Mouse (Mus musculus) heart, embryonic 12.5 days (tissue): Measurements from ENCODE around the gene Caml. TPM values are rescaled to one million over a fixed set of nuclear protein-coding genes. Genes with fewer than 3 reads are reported as not detected.
"Not testable (repeated sequence)": the region's sequence is repeated elsewhere in the genome, so short reads cannot be mapped to it uniquely, and the experiment has no call there.

Experiments
- ATAC-seq: fragments of 200-750 bp; cut with Nextera tagmentation; 2 replicates; pipeline ENCODE4 v1.8.0; 2017; ENCODE audit warnings: moderate TSS enrichment, moderate library complexity; ENCODE audit not compliant: insufficient number of reproducible peaks, low FRiP score
- H3K27ac ChIP-seq: fragments of 300-500 bp; sonication (generic); 2 replicates; pipeline ENCODE4 v1.5.1; 2016; ENCODE audit warnings: mild to moderate bottlenecking, moderate library complexity; ENCODE audit not compliant: poor library complexity, severe bottlenecking
- H3K27me3 ChIP-seq: fragments of 300-500 bp; sonication (generic); replicated peaks from 2 replicates; pipeline ENCODE4 v1.6.1; 2016; ENCODE audit warnings: mild to moderate bottlenecking, moderate library complexity
- H3K36me3 ChIP-seq: fragments of 300-500 bp; sonication (generic); 2 replicates; pipeline ENCODE4 v1.6.1; 2016; ENCODE audit warnings: mild to moderate bottlenecking, moderate library complexity
- H3K4me1 ChIP-seq: fragments of 300-500 bp; sonication (generic); replicated peaks from 2 replicates; pipeline ENCODE4 v1.6.1; 2016; ENCODE audit warnings: mild to moderate bottlenecking
- H3K4me2 ChIP-seq: fragments of 300-500 bp; sonication (generic); 2 replicates; pipeline ENCODE4 v1.6.1; 2016; ENCODE audit warnings: mild to moderate bottlenecking, moderate library complexity
- H3K4me3 ChIP-seq: fragments of 300-500 bp; sonication (generic); 2 replicates; pipeline ENCODE4 v1.5.1; 2016; ENCODE audit warnings: mild to moderate bottlenecking
- H3K9ac ChIP-seq: fragments of 300-500 bp; sonication (generic); 2 replicates; pipeline ENCODE4 v1.6.1; 2016; ENCODE audit warnings: mild to moderate bottlenecking, moderate library complexity
- H3K9me3 ChIP-seq: fragments of 300-500 bp; sonication (generic); replicated peaks from 2 replicates; pipeline ENCODE4 v1.6.1; 2016; ENCODE audit warnings: mild to moderate bottlenecking, moderate library complexity
- WGBS: fragments of 180-500 bp; shearing (Covaris S2); methylation state at CpG from one replicate; pipeline ENCODE4 v1.1.7; 2016; 5-methylcytosine and 5-hydroxymethylcytosine counted together
- polyA plus RNA-seq: library from polyadenylated mRNA; unstranded; fragments of >200 nt; fragmentation: Nextera tagmentation; extraction: Ambion mirVana; gene quantifications from 2 replicates; pipeline ENCODE4 v1.2.1, GENCODE M21; 2016

Gene Caml
- 34.7 and 35.8 TPM in 2 replicates for polyA plus RNA-seq

- H3K27ac ChIP-seq = peak within 1 kb of the TSS; percentile 75
- H3K4me2 ChIP-seq = peak within 1 kb of the TSS; percentile 95
- no peaks in the 10 kb centered on the region for H3K9me3 ChIP-seq
- no peaks in the 10 kb centered on the region for H3K27me3 ChIP-seq
- WGBS = under 1% methylated on average over 59 of the region's 59 CpGs
- H3K4me1 ChIP-seq = peaks cover 14% of the 10 kb centered on the region
- ATAC-seq = peak; percentile 97
- H3K9ac ChIP-seq = peak within 1 kb of the TSS; percentile 80
- H3K36me3 ChIP-seq = peaks cover 24% of the 10 kb centered on the region
- H3K4me3 ChIP-seq = peak within 1 kb of the TSS; percentile 83
Observed at GRCm38 (mm10) chr13:55622649-55623541, at the start of gene Caml. Gene Caml (plus strand): TSS chr13:55623005.

- Histone ChIP-seq H3K4me2 (no peak within 1 kb of the TSS), H3K9ac (no peak within 1 kb of the TSS), H3K4me1 (peaks cover 17% of the 10 kb centered on the region), H3K27me3 (no peaks in the 10 kb centered on the region), H3K9me3 (peaks cover 2% of the 10 kb centered on the region; the same call in 1 of the 2 replicates), H3K27ac (no peak within 1 kb of the TSS), H3K36me3 (peaks cover 1% of the 10 kb centered on the region), H3K4me3 (no peak within 1 kb of the TSS)
- no peak for ATAC-seq
- 94% methylated on average over 2 of the region's 2 CpGs for WGBS
Observed at GRCm38 (mm10) chr13:55573432-55573831, 49.4 kb upstream of the Caml start, which contains the start of gene Tmed9. Gene Tmed9 (plus strand): TSS chr13:55573732.

- 67% methylated on average over 5 of the region's 5 CpGs for WGBS
- no peak overlapping the region for H3K4me3 ChIP-seq
Observed at GRCm38 (mm10) chr13:55574321-55574720, 48.5 kb upstream of the Caml start.

GRCm38 (mm10) chr13:55575932-55576331 lies 46.9 kb upstream of the Caml start:
- 46% methylated on average over 5 of the region's 5 CpGs for whole genome bisulfite sequencing
- no peak for ATAC-seq
- H3K27me3 ChIP-seq = no peaks in the 10 kb centered on the region

More at GRCm38 (mm10) chr13:55574321-55574720, 48.5 kb upstream of the Caml start:
- no peak overlapping the region for H3K9ac ChIP-seq
- H3K4me2 ChIP-seq = no peak overlapping the region
- peaks cover 2% of the 10 kb centered on the region for H3K9me3 ChIP-seq
- no peaks in the 10 kb centered on the region for H3K27me3 ChIP-seq
- H3K4me1 ChIP-seq = peaks cover 13% of the 10 kb centered on the region
- H3K36me3 ChIP-seq = no peaks in the 10 kb centered on the region
- no peak overlapping the region for H3K27ac ChIP-seq
- ATAC-seq = no peak

GRCm38 (mm10) chr13:55576872-55577271 lies 45.9 kb upstream of the Caml start:
- not testable (repeated sequence) for H3K4me1 ChIP-seq, H3K9ac ChIP-seq, H3K36me3 ChIP-seq, H3K4me3 ChIP-seq, H3K27me3 ChIP-seq, H3K4me2 ChIP-seq, ATAC-seq, H3K9me3 ChIP-seq, H3K27ac ChIP-seq
- WGBS = 73% methylated on average over 7 of the region's 7 CpGs

More at GRCm38 (mm10) chr13:55575932-55576331, 46.9 kb upstream of the Caml start:
- H3K4me2 ChIP-seq = no peak overlapping the region
- peaks cover 2% of the 10 kb centered on the region for H3K9me3 ChIP-seq
- H3K27ac ChIP-seq = no peak overlapping the region
- H3K4me3 ChIP-seq = no peak overlapping the region
- H3K36me3 ChIP-seq = no peaks in the 10 kb centered on the region
- H3K4me1 ChIP-seq = peaks cover 6% of the 10 kb centered on the region; the same call in 1 of the 2 replicates
- no peak overlapping the region for H3K9ac ChIP-seq

- Histone ChIP-seq H3K9ac (no peak overlapping the region), H3K4me3 (no peak overlapping the region), H3K27ac (no peak overlapping the region), H3K36me3 (no peaks in the 10 kb centered on the region), H3K4me2 (no peak overlapping the region), H3K27me3 (no peaks in the 10 kb centered on the region), H3K9me3 (peaks cover 2% of the 10 kb centered on the region), H3K4me1 (no peaks in the 10 kb centered on the region)
- WGBS = 74% methylated on average over 4 of the region's 4 CpGs
- no peak for ATAC-seq
Observed at GRCm38 (mm10) chr13:55578086-55578485, 44.7 kb upstream of the Caml start.

- Histone ChIP-seq H3K9ac (no peak overlapping the region), H3K4me3 (no peak overlapping the region), H3K36me3 (peaks cover 27% of the 10 kb centered on the region), H3K27ac (no peak overlapping the region), H3K4me1 (peaks cover 10% of the 10 kb centered on the region), H3K4me2 (no peak overlapping the region), H3K9me3 (no peaks in the 10 kb centered on the region), H3K27me3 (no peaks in the 10 kb centered on the region)
- 73% methylated on average over 4 of the region's 4 CpGs for WGBS
- no peak for ATAC-seq
Observed at GRCm38 (mm10) chr13:55591961-55592490, 30.8 kb upstream of the Caml start.

GRCm38 (mm10) chr13:55592512-55593253 lies 30.1 kb upstream of the Caml start:
- 5% methylated on average over 29 of the region's 29 CpGs for WGBS
- ATAC-seq = peak; percentile 97
- H3K4me2 ChIP-seq = peak overlapping the region; percentile 76

GRCm38 (mm10) chr13:55593254-55593747 lies 29.5 kb upstream of the Caml start:
- peak overlapping the region; percentile 57 for H3K27ac ChIP-seq
- peaks cover 39% of the 10 kb centered on the region for H3K36me3 ChIP-seq
- H3K9ac ChIP-seq = peak overlapping the region; percentile 93

More at GRCm38 (mm10) chr13:55592512-55593253, 30.1 kb upstream of the Caml start:
- H3K27ac ChIP-seq = peak overlapping the region; percentile 57
- peaks cover 10% of the 10 kb centered on the region for H3K4me1 ChIP-seq
- H3K36me3 ChIP-seq = peaks cover 33% of the 10 kb centered on the region
- no peaks in the 10 kb centered on the region for H3K27me3 ChIP-seq
- H3K9me3 ChIP-seq = no peaks in the 10 kb centered on the region
- H3K4me3 ChIP-seq = peak overlapping the region; percentile 94
- peak overlapping the region; percentile 93 for H3K9ac ChIP-seq

GRCm38 (mm10) chr13:55595375-55595774 lies 27.4 kb upstream of the Caml start:
- no peak for ATAC-seq
- no peak overlapping the region for H3K4me2 ChIP-seq
- H3K27ac ChIP-seq = no peak overlapping the region
- no peaks in the 10 kb centered on the region for H3K9me3 ChIP-seq
- H3K9ac ChIP-seq = no peak overlapping the region
- H3K4me1 ChIP-seq = peaks cover 15% of the 10 kb centered on the region
- H3K36me3 ChIP-seq = peaks cover 41% of the 10 kb centered on the region
- H3K27me3 ChIP-seq = no peaks in the 10 kb centered on the region
- 88% methylated on average over 12 of the region's 12 CpGs for WGBS
- H3K4me3 ChIP-seq = no peak overlapping the region

More at GRCm38 (mm10) chr13:55593254-55593747, 29.5 kb upstream of the Caml start:
- no peaks in the 10 kb centered on the region for H3K9me3 ChIP-seq
- H3K4me1 ChIP-seq = peaks cover 10% of the 10 kb centered on the region
- H3K4me2 ChIP-seq = peak overlapping the region; percentile 76
- H3K4me3 ChIP-seq = peak overlapping the region; percentile 94
- no peaks in the 10 kb centered on the region for H3K27me3 ChIP-seq
- WGBS = under 1% methylated on average over 31 of the region's 31 CpGs
- ATAC-seq = peak; percentile 50
